Mouse (Mus musculus): Measurements from ENCODE around the gene Capn13.

Gene Capn13

GRCm38 (mm10) chr17:73400862-73401261 lies at the start of gene Capn13:
Gene Capn13, minus strand, starts transcription at chr17:73400866.
- no peak for DNase-seq (ENCODE audit: low spot score)

GRCm38 (mm10) chr17:73449104-73449503 lies 48.4 kb upstream of the Capn13 start:
- DNase-seq (ENCODE audit: low spot score), result no peak

GRCm38 (mm10) chr17:73440798-73441197 lies 40.1 kb upstream of the Capn13 start:
- no peak for DNase-seq (ENCODE audit: low spot score)

GRCm38 (mm10) chr17:73432564-73433006 lies 31.9 kb upstream of the Capn13 start:
- DNase-seq (ENCODE audit: low spot score), result no peak

GRCm38 (mm10) chr17:73432058-73432457 lies 31.4 kb upstream of the Capn13 start:
- DNase-seq (ENCODE audit: low spot score), result no peak

GRCm38 (mm10) chr17:73417382-73417781 lies 16.7 kb upstream of the Capn13 start:
- no peak for DNase-seq (ENCODE audit: low spot score)

- DNase-seq (ENCODE audit: low spot score), result no peak
These were observed 15.6 kb upstream of the Capn13 start for GRCm38 (mm10) chr17:73416181-73416795.

- DNase-seq (ENCODE audit: low spot score), result no peak
These were observed 11.2 kb upstream of the Capn13 start for GRCm38 (mm10) chr17:73411817-73412216.

GRCm38 (mm10) chr17:73401272-73401671 lies 606 bp upstream of the Capn13 start:
- no peak for DNase-seq (ENCODE audit: low spot score)

GRCm38 (mm10) chr17:73399136-73399535 lies 1.5 kb downstream of the Capn13 start:
- no peak for DNase-seq (ENCODE audit: low spot score)

GRCm38 (mm10) chr17:73393361-73393760 lies 7.3 kb downstream of the Capn13 start:
- DNase-seq (ENCODE audit: low spot score), result no peak

GRCm38 (mm10) chr17:73391771-73392170 lies 8.9 kb downstream of the Capn13 start:
- DNase-seq (ENCODE audit: low spot score), result no peak

GRCm38 (mm10) chr17:73390191-73391089 lies 10.2 kb downstream of the Capn13 start:
- no peak for DNase-seq (ENCODE audit: low spot score)

GRCm38 (mm10) chr17:73389336-73389735 lies 11.3 kb downstream of the Capn13 start:
- DNase-seq (ENCODE audit: low spot score), result no peak

GRCm38 (mm10) chr17:73386581-73386980 lies 14.1 kb downstream of the Capn13 start:
- DNase-seq (ENCODE audit: low spot score), result no peak

- DNase-seq (ENCODE audit: low spot score), result no peak
These were observed 14.7 kb downstream of the Capn13 start for GRCm38 (mm10) chr17:73385940-73386339.

GRCm38 (mm10) chr17:73382327-73383014 lies 18.2 kb downstream of the Capn13 start:
- no peak for DNase-seq (ENCODE audit: low spot score)

- no peak for DNase-seq (ENCODE audit: low spot score)
These were observed 19.0 kb downstream of the Capn13 start for GRCm38 (mm10) chr17:73381681-73382080.

GRCm38 (mm10) chr17:73377778-73378484 lies 22.7 kb downstream of the Capn13 start:
- DNase-seq (ENCODE audit: low spot score), result no peak

- DNase-seq (ENCODE audit: low spot score), result no peak
These were observed 33.3 kb downstream of the Capn13 start for GRCm38 (mm10) chr17:73367334-73367733.

- DNase-seq (ENCODE audit: low spot score), result no peak
These were observed 39.6 kb downstream of the Capn13 start for GRCm38 (mm10) chr17:73361054-73361453.

Measured in urinary bladder, postnatal 10 days (tissue).